Mouse (Mus musculus): Measurements from ENCODE around the gene Tchp. TPM values are rescaled to one million over a fixed set of nuclear protein-coding genes. Genes with fewer than 3 reads are reported as not detected.
A peak's percentile ranks its signal among the peaks of the same experiment; 100 is the strongest.

The Tchp gene
- total RNA-seq, 2 experiments from 2014 or later = 7.1 to 8.5 TPM

GRCm38 (mm10) chr5:114737090-114737887 lies 29.7 kb downstream of the Tchp start:
- DNase-seq (ENCODE audit: low spot score in 2 of 2) = no peak

GRCm38 (mm10) chr5:114738707-114739241 lies 31.2 kb downstream of the Tchp start:
- DNase-seq (ENCODE audit: low spot score in 2 of 2) = no peak

- DNase-seq (ENCODE audit: low spot score in 2 of 2) = no peak
These were observed 33.0 kb downstream of the Tchp start for GRCm38 (mm10) chr5:114740595-114740994.

DNA sequence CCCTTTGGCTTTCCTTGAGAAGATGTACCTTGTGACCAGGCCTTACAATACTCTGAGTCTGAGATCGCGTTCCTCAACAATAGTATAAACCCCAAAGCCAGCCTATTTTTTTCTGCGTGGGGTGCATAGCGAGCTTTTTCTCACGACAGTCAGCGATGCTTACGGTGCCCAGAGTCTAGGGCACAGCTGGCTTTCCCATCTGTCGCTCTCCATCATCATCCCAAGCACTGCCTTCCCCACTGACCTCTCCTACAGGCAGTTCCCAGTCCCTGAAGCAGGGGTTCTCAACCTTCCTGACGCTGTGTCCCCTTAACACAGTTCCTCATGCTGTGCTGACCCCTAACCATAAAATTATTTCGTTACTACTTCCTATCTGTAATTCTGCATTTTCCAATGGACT lies 35.0 kb downstream of the Tchp start:
- DNase-seq (ENCODE audit: low spot score in 2 of 2) = no peak

GRCm38 (mm10) chr5:114742998-114743696 lies 35.6 kb downstream of the Tchp start:
- DNase-seq (ENCODE audit: low spot score in 2 of 2) = no peak

DNA sequence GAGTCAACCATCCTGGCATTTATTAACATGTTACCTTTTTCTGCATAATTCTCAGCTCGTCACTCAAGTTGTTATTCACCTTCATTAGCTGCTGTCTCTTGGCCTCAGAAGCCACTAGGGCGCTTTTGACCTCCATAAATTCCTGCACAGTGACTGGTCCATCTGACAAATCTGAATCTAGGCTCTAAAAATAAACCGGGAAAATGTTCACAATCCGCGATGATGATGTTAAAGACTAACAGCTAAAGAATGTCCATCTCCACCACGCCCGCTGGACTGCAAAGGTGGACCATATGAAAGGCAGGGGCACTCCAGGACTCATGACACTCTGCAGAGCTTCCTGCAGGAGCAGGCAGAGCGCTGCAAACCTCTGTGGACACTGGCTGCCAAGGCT lies 36.1 kb downstream of the Tchp start:
- DNase-seq (ENCODE audit: low spot score in 2 of 2) = no peak

DNA sequence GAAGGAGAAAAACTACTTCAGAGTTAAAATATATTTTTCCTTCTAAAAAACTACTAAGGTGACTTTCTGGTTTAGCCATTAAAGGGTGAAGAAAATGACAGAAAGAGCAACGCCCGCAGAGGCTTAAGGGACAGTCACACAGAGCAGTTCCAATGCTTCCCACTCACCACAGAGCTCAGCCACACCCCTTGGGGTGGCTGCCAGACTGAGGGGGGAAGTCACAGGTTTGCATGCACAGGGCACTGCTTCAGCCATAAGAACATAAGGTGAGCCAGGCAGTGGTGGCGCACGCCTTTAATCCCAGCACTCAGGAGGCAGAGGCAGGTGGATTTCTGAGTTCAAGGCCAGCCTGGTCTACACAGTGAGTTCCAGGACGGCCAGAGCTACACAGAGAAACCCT lies 38.0 kb downstream of the Tchp start:
- DNase-seq (ENCODE audit: low spot score in 2 of 2) = no peak

GRCm38 (mm10) chr5:114746886-114747285 lies 39.3 kb downstream of the Tchp start:
- no peak for DNase-seq (ENCODE audit: low spot score in 2 of 2)

DNA sequence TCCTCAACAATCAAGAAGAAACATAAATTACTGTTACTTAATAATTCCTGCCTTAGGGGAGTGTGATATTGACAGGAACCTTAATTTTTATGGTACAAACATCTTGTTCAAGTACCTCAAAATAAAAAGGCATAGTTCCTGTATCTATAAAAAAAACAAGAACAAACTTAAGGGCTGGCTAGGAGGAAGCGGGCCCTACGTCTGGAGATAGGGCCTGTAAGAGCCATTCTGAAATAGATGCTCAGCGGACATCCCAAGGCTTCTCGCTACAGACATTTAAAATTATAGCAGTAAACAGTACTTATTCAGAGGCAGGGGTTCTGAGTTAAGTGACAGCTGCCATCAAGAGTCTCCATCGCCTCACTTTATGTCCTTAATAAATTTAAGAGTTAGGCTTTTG lies 40.0 kb downstream of the Tchp start:
- no peak for DNase-seq (ENCODE audit: low spot score in 2 of 2)

DNA sequence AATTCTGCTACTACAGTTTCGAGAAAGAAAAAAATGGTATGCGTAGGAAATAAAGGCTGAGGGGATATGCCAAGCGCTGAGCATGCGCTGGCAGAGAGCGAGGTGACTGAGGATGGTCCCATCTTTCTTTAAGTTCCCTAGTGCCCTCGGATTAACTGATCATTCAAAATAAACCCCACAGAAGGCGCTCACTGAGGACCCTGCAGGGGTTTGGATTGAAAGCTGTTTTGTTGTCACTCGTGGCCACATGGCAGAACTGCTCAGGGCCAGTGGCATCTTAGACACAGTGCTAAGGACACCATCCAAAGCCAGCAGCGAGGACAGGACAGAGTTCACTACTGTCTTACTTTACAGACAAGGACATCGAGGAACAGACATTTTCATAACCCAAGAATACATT lies 42.8 kb downstream of the Tchp start:
- no peak for DNase-seq (ENCODE audit: low spot score in 2 of 2)

- DNase-seq (ENCODE audit: low spot score in 2 of 2) = no peak
These were observed 44.8 kb downstream of the Tchp start for GRCm38 (mm10) chr5:114752397-114752796.

DNA sequence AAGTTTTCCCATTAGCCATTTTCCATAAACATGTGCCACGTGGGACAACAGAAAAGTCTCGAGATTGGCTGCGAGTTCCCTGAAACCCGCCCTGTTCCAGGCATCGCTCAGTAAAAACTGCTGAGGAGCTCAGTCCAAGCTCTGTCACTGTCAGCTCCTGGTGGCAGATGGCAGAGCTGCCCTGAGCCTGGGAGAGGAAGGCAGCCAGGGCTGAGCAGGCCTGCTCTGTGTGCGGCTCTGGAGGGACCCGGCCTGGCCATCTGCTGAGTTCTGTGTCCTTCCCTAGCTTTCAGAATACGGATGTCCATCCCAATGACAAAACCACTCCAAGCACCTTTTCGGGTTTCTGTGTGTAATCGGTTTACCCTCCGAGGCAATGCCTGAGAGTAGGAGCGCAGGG lies 45.8 kb downstream of the Tchp start:
- no peak for DNase-seq (ENCODE audit: low spot score in 2 of 2)

DNA sequence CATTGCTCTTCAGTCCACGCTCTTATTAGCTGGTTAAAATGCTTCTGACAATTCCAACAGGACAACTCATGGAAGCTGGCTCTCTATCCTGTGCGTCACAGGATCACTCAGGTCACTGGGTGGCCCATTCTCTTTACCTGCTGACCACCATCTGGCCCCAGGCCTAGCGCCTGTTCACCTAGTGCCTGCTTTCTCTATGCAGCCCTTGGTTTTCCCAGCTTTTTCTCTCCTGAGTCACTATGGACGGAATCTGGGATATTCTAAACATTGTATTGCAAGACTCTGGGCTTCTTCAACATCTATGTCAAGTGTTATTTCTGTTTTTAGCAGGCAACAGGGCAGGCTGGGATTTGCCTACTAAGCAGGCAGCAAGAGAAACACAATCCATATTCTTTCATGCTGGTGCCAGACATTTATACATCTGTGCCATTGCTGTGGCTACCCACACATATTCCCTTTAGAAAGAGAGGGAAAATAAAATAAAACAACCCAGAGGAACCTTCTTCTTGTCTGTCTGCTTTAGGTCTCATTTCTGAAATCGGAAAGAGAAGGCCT lies 52.1 kb downstream of the Tchp start:
- DNase-seq (ENCODE audit: low spot score in 2 of 2) = no peak

DNA sequence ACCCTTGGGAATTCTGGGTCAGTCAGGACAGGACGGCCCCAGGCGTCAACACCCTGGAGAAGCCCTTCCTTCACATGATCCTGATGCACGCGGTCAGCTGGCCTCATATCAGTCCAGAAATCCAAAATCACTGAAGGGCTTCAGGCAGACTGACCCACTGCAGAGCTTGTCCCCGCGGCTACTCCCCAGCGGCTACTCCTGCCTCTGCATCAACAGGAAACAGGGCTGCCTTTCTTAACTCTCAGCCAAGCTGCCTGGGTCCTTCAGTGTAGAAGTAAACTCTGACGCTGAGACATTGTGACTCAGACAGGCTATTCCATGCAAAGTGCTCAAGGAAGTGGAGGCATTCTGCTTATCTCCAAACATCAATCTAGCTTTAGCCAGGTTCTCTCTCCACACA lies 54.4 kb downstream of the Tchp start:
- no peak for DNase-seq (ENCODE audit: low spot score in 2 of 2)

DNA sequence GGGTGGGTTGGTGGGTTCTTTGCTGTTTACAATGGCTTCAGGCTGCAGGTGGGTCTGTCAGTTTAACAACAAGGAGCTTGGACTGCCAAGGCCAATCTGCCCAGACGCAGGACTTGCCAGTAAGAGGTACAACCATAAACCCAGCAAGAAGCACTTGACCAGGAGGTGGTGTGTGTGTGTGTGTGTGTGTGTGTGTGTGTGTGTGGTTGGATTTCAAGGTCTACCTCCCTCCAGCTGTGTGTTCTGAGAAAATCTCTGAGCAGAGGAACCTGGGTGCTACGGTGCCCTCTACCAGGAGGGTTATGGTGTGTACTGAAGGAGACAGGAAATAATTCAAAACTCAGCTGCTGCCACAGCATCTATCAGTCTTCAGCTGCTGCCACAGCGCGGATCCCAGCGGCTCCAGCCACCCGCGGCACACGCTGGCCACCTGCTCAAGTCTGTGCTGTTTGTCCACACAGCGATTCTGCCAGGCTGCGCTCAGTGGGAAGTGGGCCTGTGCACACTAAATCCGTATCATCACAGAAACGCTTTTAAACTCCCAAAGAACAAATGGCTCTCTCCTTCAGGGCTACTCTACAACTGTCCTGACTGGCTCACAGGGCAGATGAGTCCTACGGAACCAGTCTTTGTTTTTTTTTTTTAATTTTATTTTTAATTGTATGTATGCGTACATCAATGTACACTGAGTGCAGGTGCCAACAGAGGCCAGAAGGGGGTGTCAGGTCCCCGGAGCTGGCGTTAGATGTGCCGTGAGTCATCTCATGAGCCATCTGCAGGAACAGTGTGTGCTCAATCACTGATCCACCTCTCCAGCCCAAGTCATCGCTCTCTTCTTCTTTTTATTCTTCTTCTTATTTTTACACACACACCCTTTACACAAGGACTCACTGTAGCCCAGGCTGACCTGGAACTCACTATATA lies 57.5 kb downstream of the Tchp start:
- DNase-seq (ENCODE audit: low spot score in 2 of 2) = peak in 1 of 2 experiments; percentile 40

GRCm38 (mm10) chr5:114766686-114767085 lies 59.1 kb downstream of the Tchp start:
- DNase-seq (ENCODE audit: low spot score in 2 of 2) = no peak

- no peak for DNase-seq (ENCODE audit: low spot score in 2 of 2)
These were observed 59.6 kb downstream of the Tchp start for GRCm38 (mm10) chr5:114767185-114767584.

GRCm38 (mm10) chr5:114769786-114770185 lies 62.2 kb downstream of the Tchp start:
- no peak for DNase-seq (ENCODE audit: low spot score in 2 of 2)

DNA sequence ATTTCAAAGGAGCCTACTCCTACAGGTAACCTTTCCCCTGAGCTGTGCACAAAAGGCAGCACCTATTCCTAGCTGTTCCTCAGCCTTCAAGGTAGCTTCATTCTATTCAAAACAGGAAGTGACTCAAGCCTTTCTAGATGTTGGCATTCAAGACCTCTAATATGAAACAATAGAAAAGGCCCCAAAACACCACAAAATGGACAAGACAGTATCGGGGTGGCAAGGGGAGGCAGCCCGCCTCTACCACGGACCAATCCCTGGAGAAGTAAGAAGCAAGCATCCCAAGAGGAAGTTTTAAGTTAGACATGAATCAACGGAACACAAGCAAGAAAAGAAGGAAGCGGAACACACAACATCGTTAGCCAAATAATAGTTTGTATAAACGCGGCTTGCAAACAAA lies 64.2 kb downstream of the Tchp start:
- no peak for DNase-seq (ENCODE audit: low spot score in 2 of 2)
